Mouse (Mus musculus) spleen, embryonic (tissue): ENCODE results near the gene Ccno.

Source experiments
- CTCF ChIA-PET: fragments of 350-600 bp; sonication (Branson Sonifier 250); formaldehyde crosslinking; loops from one replicate; lab custom pipeline; 2022; lab: Charles Lee

Gene Ccno

GRCm38 (mm10) chr13:112987532-112987943 lies at the start of gene Ccno:
Gene Ccno, plus strand, starts transcription at chr13:112987802.
- CTCF ChIA-PET: no interaction called here

- CTCF ChIA-PET: no interaction called here
These were observed 49.5 kb upstream of the Ccno start for GRCm38 (mm10) chr13:112938130-112938529.

GRCm38 (mm10) chr13:112941879-112942330 lies 45.7 kb upstream of the Ccno start:
- CTCF ChIA-PET: interaction anchor here (0.7 kb wide), 2 partner anchors 54 to 1226 kb away, joined by 6 to 7 read pairs; no protein-coding TSS in a partner anchor

- CTCF ChIA-PET: no interaction called here
These were observed 42.3 kb upstream of the Ccno start for GRCm38 (mm10) chr13:112945312-112945711.

GRCm38 (mm10) chr13:112945900-112946299 lies 41.7 kb upstream of the Ccno start:
- CTCF ChIA-PET: no interaction called here

- CTCF ChIA-PET: no interaction called here
These were observed 33.5 kb upstream of the Ccno start for GRCm38 (mm10) chr13:112954067-112954466.

- CTCF ChIA-PET: no interaction called here
These were observed 24.5 kb upstream of the Ccno start for GRCm38 (mm10) chr13:112963081-112963480.

- CTCF ChIA-PET: no interaction called here
These were observed 23.2 kb upstream of the Ccno start for GRCm38 (mm10) chr13:112964421-112964820.

GRCm38 (mm10) chr13:112967267-112967666 lies 20.3 kb upstream of the Ccno start:
- CTCF ChIA-PET: no interaction called here

- CTCF ChIA-PET: no interaction called here
These were observed 10.9 kb upstream of the Ccno start for GRCm38 (mm10) chr13:112976720-112977119.

GRCm38 (mm10) chr13:112985605-112986450 lies 1.8 kb upstream of the Ccno start:
- CTCF ChIA-PET: no interaction called here

GRCm38 (mm10) chr13:112986451-112986950 lies 1.1 kb upstream of the Ccno start:
- CTCF ChIA-PET: interaction anchor here (0.6 kb wide), 1 partner anchor 60 kb away, joined by 8 read pairs; no protein-coding TSS in a partner anchor

- CTCF ChIA-PET: no interaction called here
These were observed 389 bp downstream of the Ccno start for GRCm38 (mm10) chr13:112987991-112988390.

- CTCF ChIA-PET: interaction anchor here (0.6 to 0.7 kb wide), 2 partner anchors 115 to 1013 kb away, joined by 4 to 5 read pairs; no protein-coding TSS in a partner anchor
These were observed 1.3 kb downstream of the Ccno start for GRCm38 (mm10) chr13:112988866-112989265.

- CTCF ChIA-PET: no interaction called here
These were observed 1.9 kb downstream of the Ccno start for GRCm38 (mm10) chr13:112989541-112989940.

GRCm38 (mm10) chr13:112990346-112990745 lies 2.7 kb downstream of the Ccno start:
- CTCF ChIA-PET: interaction anchor here (1.1 kb wide), 1 partner anchor 41 kb away, joined by 5 read pairs; no protein-coding TSS in a partner anchor

GRCm38 (mm10) chr13:112993531-112994152 lies 6.0 kb downstream of the Ccno start, which contains the start of gene Mcidas:
Gene Mcidas, plus strand, starts transcription at chr13:112993845.
- CTCF ChIA-PET: no interaction called here

GRCm38 (mm10) chr13:112994191-112994590 lies 6.6 kb downstream of the Ccno start:
- CTCF ChIA-PET: no interaction called here

- CTCF ChIA-PET: interaction anchor here (0.5 to 0.6 kb wide), 2 partner anchors 38 to 54 kb away, joined by 7 read pairs; partner anchors contain the start of gene Cdc20b
These were observed 8.8 kb downstream of the Ccno start for GRCm38 (mm10) chr13:112996407-112996806.

- CTCF ChIA-PET: no interaction called here
These were observed 9.8 kb downstream of the Ccno start for GRCm38 (mm10) chr13:112997369-112997768.

GRCm38 (mm10) chr13:112998427-112999201 lies 11.0 kb downstream of the Ccno start:
- CTCF ChIA-PET: no interaction called here
